ENCODE assay signal across 21 mouse cellular contexts in genomic region chr14:51773490-51773889, GRCm38 (mm10). TPM values are rescaled to one million over a fixed set of nuclear protein-coding genes. Genes with fewer than 3 reads are reported as not detected.
"Had no signal": no experiment of that assay in that cellular context is flagged by ENCODE, and none has a peak within 500 bp of the region (broad histone marks: within the 10 kb centered on the region; RNA-seq: fewer than 3 reads in every experiment).

Gene Ang4 (minus strand): TSS chr14:51773590.

- H3K27ac ChIP-seq: neural tube, embryonic 12.5 days; neural tube, embryonic 13.5 days; neural tube, embryonic 15.5 days; stomach, embryonic 15.5 days; stomach, postnatal 0 days had no signal

- H3K4me1 ChIP-seq: neural tube, embryonic 12.5 days; neural tube, embryonic 13.5 days; neural tube, embryonic 15.5 days; stomach, embryonic 15.5 days had no signal

- H3K9ac ChIP-seq: neural tube, embryonic 12.5 days; neural tube, embryonic 13.5 days; neural tube, embryonic 15.5 days; stomach, embryonic 15.5 days had no signal

- H3K27me3 ChIP-seq: neural tube, embryonic 12.5 days; neural tube, embryonic 13.5 days; neural tube, embryonic 15.5 days; stomach, embryonic 15.5 days had no signal

- H3K4me2 ChIP-seq: neural tube, embryonic 12.5 days; neural tube, embryonic 13.5 days; neural tube, embryonic 15.5 days; stomach, embryonic 15.5 days had no signal

- DNase-seq: retina, postnatal 1 day; right cerebral cortex, adult 18-20 months; right cerebral cortex, postnatal 14 days; right cerebral cortex, postnatal 25 days; right cerebral cortex, postnatal 4 days; spleen, adult 18-20 months; thymus, adult 18-20 months; thymus, adult 2 months; thymus, postnatal 14 days; thymus, postnatal 25 days; thymus, postnatal 36 days; thymus, postnatal 4 days had no signal

- H3K9me3 ChIP-seq: neural tube, embryonic 12.5 days; neural tube, embryonic 13.5 days; neural tube, embryonic 15.5 days; stomach, embryonic 15.5 days had no signal

- H3K36me3 ChIP-seq: neural tube, embryonic 12.5 days; neural tube, embryonic 13.5 days; neural tube, embryonic 15.5 days; stomach, embryonic 15.5 days had no signal

- H3K4me3 ChIP-seq: neural tube, embryonic 12.5 days; neural tube, embryonic 13.5 days; neural tube, embryonic 15.5 days; stomach, embryonic 15.5 days had no signal

RNA-seq across cellular contexts. Expression of gene Ang4, which starts in this region (rescaled TPM):
- total RNA-seq: neutrophil, adult 5-6 weeks had no signal
- polyA plus RNA-seq: neural tube, embryonic 12.5 days; neural tube, embryonic 13.5 days; neural tube, embryonic 14.5 days; neural tube, embryonic 15.5 days; spleen, adult 2 months; stomach, embryonic 14.5 days; stomach, postnatal 0 days had no signal
